Mouse (Mus musculus): ENCODE measurements around the gene Cwc22. TPM values are rescaled to one million over a fixed set of nuclear protein-coding genes. Genes with fewer than 3 reads are reported as not detected.

Cwc22 gene
- total and polyA plus RNA-seq, 2 experiments from 2014 or later: 9.0 to 9.6 TPM

DNA sequence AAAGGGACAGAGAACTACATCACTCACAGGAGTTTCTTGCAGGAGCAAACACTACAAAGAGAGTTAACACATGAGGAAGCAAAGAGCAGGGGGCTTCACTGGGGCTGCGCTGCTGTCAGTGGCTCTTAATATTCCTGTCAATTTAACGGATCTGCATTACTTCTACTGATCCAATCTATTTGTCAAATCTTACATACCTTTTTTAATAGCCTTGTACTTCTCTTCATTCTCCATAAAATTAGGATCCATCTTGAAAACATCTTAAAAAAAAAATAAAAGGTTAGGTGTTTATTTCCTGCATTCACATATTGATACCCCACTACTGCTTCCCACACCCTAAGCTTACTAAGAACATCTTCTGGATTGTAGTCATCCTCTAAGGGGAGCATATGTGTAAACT is 25.6 kb downstream of the Cwc22 start:
- Histone ChIP-seq H3K4me3 (ENCODE audit: low read length) (no peak overlapping the region), H3K4me1 (ENCODE audit: insufficient read depth, low read length) (no peaks in the 10 kb centered on the region), H3K36me3 (ENCODE audit: insufficient read depth, low read length) (peaks cover 32% of the 10 kb centered on the region; the same call in 1 of the 2 replicates), H3K27me3 (ENCODE audit: insufficient read depth, low read length) (no peaks in the 10 kb centered on the region), H3K9ac (replicated peaks; ENCODE audit: low read length) (no peak overlapping the region), H3K4me2 (ENCODE audit: low read depth, low read length) (no peak overlapping the region), H3K9me3 (ENCODE audit: low read length) (no peaks in the 10 kb centered on the region), H3K27ac (no peak overlapping the region)
- no peak for TF ChIP-seq CTCF (IDR thresholded peaks at IDR 0.05; ENCODE audit: low read depth)
- no peak for DNase-seq (ENCODE audit: low spot score)
- WGBS: 98% methylated on average over 2 of the region's 2 CpGs
- ATAC-seq: no peak

DNA sequence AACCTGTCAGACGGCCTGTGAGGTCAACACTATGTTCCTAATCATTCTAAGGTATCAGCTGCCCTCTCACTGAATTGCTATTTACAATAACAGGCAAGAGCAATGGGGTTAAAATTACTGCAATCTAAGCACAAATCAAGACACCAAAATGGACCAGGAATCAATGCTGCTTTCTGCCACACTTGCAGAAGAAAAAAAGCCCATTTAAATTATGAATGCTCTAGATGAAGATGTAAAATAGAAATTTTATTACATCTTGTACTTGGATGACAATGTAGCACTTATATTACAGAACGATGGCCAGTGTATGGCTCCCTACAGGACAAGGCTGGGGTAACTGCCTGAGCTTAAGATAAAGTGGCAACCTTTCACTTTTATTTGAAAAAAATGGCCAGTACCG is 27.7 kb downstream of the Cwc22 start:
- Histone ChIP-seq H3K9me3 (ENCODE audit: low read length) (no peaks in the 10 kb centered on the region), H3K4me2 (ENCODE audit: low read depth, low read length) (no peak overlapping the region), H3K9ac (replicated peaks; ENCODE audit: low read length) (no peak overlapping the region), H3K27me3 (ENCODE audit: insufficient read depth, low read length) (no peaks in the 10 kb centered on the region), H3K4me1 (ENCODE audit: insufficient read depth, low read length) (no peaks in the 10 kb centered on the region), H3K4me3 (ENCODE audit: low read length) (no peak overlapping the region), H3K27ac (no peak overlapping the region), H3K36me3 (ENCODE audit: insufficient read depth, low read length) (peaks cover 35% of the 10 kb centered on the region; the same call in 1 of the 2 replicates)
- DNase-seq (ENCODE audit: low spot score) (no peak), ATAC-seq (no peak)
- TF ChIP-seq CTCF (IDR thresholded peaks at IDR 0.05; ENCODE audit: low read depth): no peak
- 77% methylated on average over 3 of the region's 3 CpGs for WGBS

DNA sequence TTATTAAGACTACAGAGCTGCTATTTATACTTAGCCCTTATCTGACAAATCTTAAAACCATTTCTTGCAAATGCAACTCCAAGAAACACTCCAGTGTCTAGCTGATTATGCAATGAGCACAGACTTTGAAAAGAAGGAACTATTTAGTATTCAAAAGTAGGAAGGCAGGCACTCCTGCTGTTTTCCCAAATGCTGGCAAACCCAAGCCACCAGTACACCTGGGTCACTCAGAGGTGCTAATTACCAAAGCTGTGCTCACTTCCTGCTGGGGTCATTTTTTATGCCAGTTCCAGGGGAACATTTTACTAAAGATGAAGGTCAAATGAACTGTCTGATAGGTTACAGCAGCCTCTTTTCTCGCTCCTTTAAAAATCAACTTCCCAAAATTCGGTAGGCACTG is 28.2 kb downstream of the Cwc22 start:
- peaks cover 31% of the 10 kb centered on the region; the same call in 1 of the 2 replicates for H3K36me3 ChIP-seq (ENCODE audit: insufficient read depth, low read length)
- H3K9ac ChIP-seq (replicated peaks; ENCODE audit: low read length): no peak overlapping the region
- no peak for DNase-seq (ENCODE audit: low spot score)
- no peak overlapping the region for H3K4me3 ChIP-seq (ENCODE audit: low read length)
- no peak overlapping the region for H3K27ac ChIP-seq
- no peak for TF ChIP-seq CTCF (IDR thresholded peaks at IDR 0.05; ENCODE audit: low read depth)
- no peaks in the 10 kb centered on the region for H3K27me3 ChIP-seq (ENCODE audit: insufficient read depth, low read length)
- no peak for ATAC-seq
- WGBS: 84% methylated on average over 2 of the region's 2 CpGs
- no peaks in the 10 kb centered on the region for H3K4me1 ChIP-seq (ENCODE audit: insufficient read depth, low read length)
- no peaks in the 10 kb centered on the region for H3K9me3 ChIP-seq (ENCODE audit: low read length)
- no peak overlapping the region for H3K4me2 ChIP-seq (ENCODE audit: low read depth, low read length)

DNA sequence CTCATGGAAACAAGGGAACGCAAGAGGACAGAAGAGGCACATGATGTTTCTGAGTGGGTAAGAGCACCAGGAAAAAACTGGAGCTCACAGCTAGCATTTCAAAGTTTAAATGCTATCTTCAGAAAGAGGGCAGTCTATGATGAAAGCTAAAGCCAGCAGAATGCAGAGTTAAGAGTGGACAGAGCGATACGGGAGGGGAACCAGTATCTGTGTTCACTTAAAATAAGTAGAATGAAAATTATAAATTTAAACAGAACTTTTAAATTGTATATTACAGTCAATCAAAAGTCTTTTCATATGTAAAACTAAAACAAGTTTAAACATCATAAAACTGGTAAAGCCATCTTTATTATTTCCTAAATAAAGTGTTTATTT is 28.8 kb downstream of the Cwc22 start:
- 97% methylated on average over 3 of the region's 3 CpGs for WGBS
- DNase-seq (ENCODE audit: low spot score) (no peak), ATAC-seq (no peak)
- H3K36me3 ChIP-seq (ENCODE audit: insufficient read depth, low read length): peaks cover 31% of the 10 kb centered on the region; the same call in 1 of the 2 replicates
- no peaks in the 10 kb centered on the region for H3K9me3 ChIP-seq (ENCODE audit: low read length)
- H3K4me3 ChIP-seq (ENCODE audit: low read length): no peak overlapping the region
- no peaks in the 10 kb centered on the region for H3K4me1 ChIP-seq (ENCODE audit: insufficient read depth, low read length)
- no peak overlapping the region for H3K27ac ChIP-seq
- H3K9ac ChIP-seq (replicated peaks; ENCODE audit: low read length): no peak overlapping the region
- H3K4me2 ChIP-seq (ENCODE audit: low read depth, low read length): no peak overlapping the region
- no peak for TF ChIP-seq CTCF (IDR thresholded peaks at IDR 0.05; ENCODE audit: low read depth)
- H3K27me3 ChIP-seq (ENCODE audit: insufficient read depth, low read length): no peaks in the 10 kb centered on the region

DNA sequence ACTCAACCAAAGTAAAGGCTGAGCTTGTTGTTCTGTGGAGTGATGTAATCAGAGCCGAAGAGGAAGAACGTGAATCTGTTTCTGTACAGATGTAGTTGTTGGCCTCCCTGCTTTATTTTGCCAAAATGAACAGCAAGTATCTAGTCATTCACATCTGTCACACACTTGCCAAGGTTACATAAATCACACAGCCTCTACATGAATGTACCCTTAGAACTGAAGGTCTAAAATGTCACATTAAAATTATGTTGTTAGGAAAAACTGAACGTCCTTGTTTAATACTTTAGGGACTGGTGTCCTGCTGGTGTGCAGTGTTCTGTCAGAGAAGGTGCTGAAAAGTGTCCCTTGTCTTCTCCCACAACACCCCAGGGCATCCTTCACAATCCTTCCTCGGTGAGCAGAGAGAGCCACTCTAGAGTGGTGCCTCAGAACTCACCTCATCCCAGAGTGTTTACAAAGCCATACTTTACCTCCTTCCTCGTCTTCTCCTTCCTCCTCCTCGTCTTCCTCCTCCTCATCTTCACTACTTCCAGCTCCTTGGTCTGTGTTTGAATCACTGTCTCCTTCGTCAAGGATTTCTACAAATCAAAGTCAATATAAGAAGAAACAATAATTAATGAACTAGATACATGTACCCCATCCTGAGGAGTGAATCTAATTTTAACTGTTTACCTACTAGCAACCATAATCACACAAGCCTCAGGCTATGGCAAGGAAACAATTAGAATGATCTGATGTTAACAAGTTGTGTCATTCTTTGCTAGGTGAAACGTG is 29.4 kb downstream of the Cwc22 start:
- TF ChIP-seq CTCF (IDR thresholded peaks at IDR 0.05; ENCODE audit: low read depth): no peak
- no peak overlapping the region for H3K4me3 ChIP-seq (ENCODE audit: low read length)
- no peak overlapping the region for H3K9ac ChIP-seq (replicated peaks; ENCODE audit: low read length)
- ATAC-seq: no peak
- no peaks in the 10 kb centered on the region for H3K4me1 ChIP-seq (ENCODE audit: insufficient read depth, low read length)
- no peaks in the 10 kb centered on the region for H3K9me3 ChIP-seq (ENCODE audit: low read length)
- H3K27ac ChIP-seq: no peak overlapping the region
- no peak overlapping the region for H3K4me2 ChIP-seq (ENCODE audit: low read depth, low read length)
- H3K27me3 ChIP-seq (ENCODE audit: insufficient read depth, low read length): no peaks in the 10 kb centered on the region
- 88% methylated on average over 8 of the region's 8 CpGs for WGBS
- DNase-seq (ENCODE audit: low spot score): no peak
- peaks cover 31% of the 10 kb centered on the region; the same call in 1 of the 2 replicates for H3K36me3 ChIP-seq (ENCODE audit: insufficient read depth, low read length)

DNA sequence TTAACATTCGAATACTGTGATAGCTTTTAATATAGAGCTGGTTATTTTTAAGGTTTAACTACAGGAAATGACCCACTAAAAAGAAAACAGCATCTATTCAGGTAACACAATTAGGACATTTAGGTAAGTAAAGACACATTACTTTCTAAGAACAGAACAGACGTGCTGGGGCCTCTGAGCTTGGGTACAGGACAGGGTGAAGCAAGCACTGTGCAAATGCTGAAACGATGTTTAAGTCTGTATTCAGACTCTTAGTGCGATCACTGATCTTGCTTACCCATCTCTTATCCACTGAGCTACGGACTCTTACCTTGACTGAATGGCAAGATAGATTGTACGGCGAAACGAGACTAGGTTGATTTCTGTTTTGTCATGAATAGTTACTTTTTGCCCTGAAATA is 31.0 kb downstream of the Cwc22 start:
- H3K36me3 ChIP-seq (ENCODE audit: insufficient read depth, low read length): peaks cover 22% of the 10 kb centered on the region; the same call in 1 of the 2 replicates
- no peak for TF ChIP-seq CTCF (IDR thresholded peaks at IDR 0.05; ENCODE audit: low read depth)
- H3K4me1 ChIP-seq (ENCODE audit: insufficient read depth, low read length): no peaks in the 10 kb centered on the region
- no peak overlapping the region for H3K27ac ChIP-seq
- H3K9ac ChIP-seq (replicated peaks; ENCODE audit: low read length): no peak overlapping the region
- DNase-seq (ENCODE audit: low spot score): no peak
- no peak overlapping the region for H3K4me2 ChIP-seq (ENCODE audit: low read depth, low read length)
- 97% methylated on average over 8 of the region's 8 CpGs for WGBS
- no peaks in the 10 kb centered on the region for H3K27me3 ChIP-seq (ENCODE audit: insufficient read depth, low read length)
- H3K4me3 ChIP-seq (ENCODE audit: low read length): no peak overlapping the region
- no peaks in the 10 kb centered on the region for H3K9me3 ChIP-seq (ENCODE audit: low read length)
- no peak for ATAC-seq

DNA sequence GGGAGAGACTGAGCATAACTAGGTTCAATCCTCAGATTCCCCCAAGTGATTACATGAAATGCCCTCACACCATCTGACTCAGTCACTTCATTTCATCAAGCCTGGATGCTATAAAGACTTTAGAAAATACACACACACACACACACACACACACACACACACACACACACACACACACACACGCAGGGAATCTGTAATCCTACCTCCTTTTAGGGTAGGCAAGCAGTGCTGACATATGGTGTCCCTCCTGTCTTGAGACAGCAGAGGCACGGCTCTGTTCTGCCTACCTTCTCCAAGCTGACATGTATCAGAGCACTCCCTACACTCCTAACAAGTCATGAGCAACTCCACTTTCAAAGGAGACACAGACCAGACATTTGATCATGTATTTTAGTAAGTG is 32.5 kb downstream of the Cwc22 start:
- H3K9ac ChIP-seq (replicated peaks; ENCODE audit: low read length): no peak overlapping the region
- no peaks in the 10 kb centered on the region for H3K27me3 ChIP-seq (ENCODE audit: insufficient read depth, low read length)
- peaks cover 16% of the 10 kb centered on the region; the same call in 1 of the 2 replicates for H3K36me3 ChIP-seq (ENCODE audit: insufficient read depth, low read length)

More for the DNA sequence above, 32.5 kb downstream of the Cwc22 start:
- ATAC-seq (no peak), DNase-seq (ENCODE audit: low spot score) (no peak)
- Histone ChIP-seq H3K4me3 (ENCODE audit: low read length) (no peak overlapping the region), H3K4me1 (ENCODE audit: insufficient read depth, low read length) (no peaks in the 10 kb centered on the region), H3K4me2 (ENCODE audit: low read depth, low read length) (no peak overlapping the region), H3K27ac (no peak overlapping the region), H3K9me3 (ENCODE audit: low read length) (no peaks in the 10 kb centered on the region)
- no peak for TF ChIP-seq CTCF (IDR thresholded peaks at IDR 0.05; ENCODE audit: low read depth)
- 67% methylated on average over 2 of the region's 2 CpGs for WGBS
